Mouse (Mus musculus) MEL (cell line): ENCODE results near the gene Ccno. TPM values are rescaled to one million over a fixed set of nuclear protein-coding genes. Genes with fewer than 3 reads are reported as not detected.

Experiments used
- DNase-seq: peaks from one replicate; pipeline ENCODE4 v3.0.0; 2011; ENCODE audit warnings: low read depth, low spot score
- H3K27ac ChIP-seq: 2 replicates; pipeline ENCODE4 v1.5.1; 2012; ENCODE audit warnings: low read depth, mild to moderate bottlenecking, control low read depth, low read length, moderate library complexity; ENCODE audit not compliant: control insufficient read depth
- H3K27me3 ChIP-seq, 2 experiments: fragments of 150-350 bp in 1 of 2; sonication (generic) in 1 of 2; 2 replicates each; pipeline ENCODE4 v1.6.1; 2012; ENCODE audit warnings: low read length in 2 of 2, mild to moderate bottlenecking in 2 of 2, improper control_type of control experiment in 1 of 2, moderate library complexity in 1 of 2; ENCODE audit not compliant: insufficient read depth in 2 of 2, control insufficient read depth in 1 of 2
- H3K36me3 ChIP-seq, 2 experiments: 2 replicates each; pipeline ENCODE4 v1.6.1; 2012 to 2014; ENCODE audit warnings: low read length in 2 of 2, improper control_type of control experiment in 1 of 2, inconsistent platforms in 1 of 2, mild to moderate bottlenecking in 1 of 2; ENCODE audit not compliant: insufficient read depth in 2 of 2, control insufficient read depth in 1 of 2
- H3K4me1 ChIP-seq, 2 experiments: fragments of 150-350 bp in 1 of 2; sonication (generic) in 1 of 2; 2 replicates each; pipeline ENCODE4 v1.6.1; 2012; ENCODE audit warnings: low read length in 2 of 2, improper control_type of control experiment in 1 of 2, mild to moderate bottlenecking in 1 of 2; ENCODE audit not compliant: insufficient read depth in 2 of 2, control insufficient read depth in 1 of 2
- H3K4me3 ChIP-seq, 2 experiments: fragments of 150-350 bp in 1 of 2; sonication (generic) in 1 of 2; 2 replicates each; pipeline ENCODE4 v1.5.1; 2012; ENCODE audit warnings: low read depth in 2 of 2, low read length in 2 of 2, mild to moderate bottlenecking in 2 of 2, moderate library complexity in 2 of 2, control low read depth in 1 of 2, improper control_type of control experiment in 1 of 2; ENCODE audit not compliant: control insufficient read depth in 1 of 2, insufficient read depth in 1 of 2
- H3K79me2 ChIP-seq: 2 replicates; pipeline ENCODE4 v1.6.1; 2012; ENCODE audit warnings: mild to moderate bottlenecking, low read length, moderate library complexity; ENCODE audit not compliant: control insufficient read depth, poor library complexity, insufficient read depth
- H3K9ac ChIP-seq: 2 replicates; pipeline ENCODE4 v1.6.1; 2012; ENCODE audit warnings: low read depth, mild to moderate bottlenecking, control low read depth, low read length, moderate library complexity; ENCODE audit not compliant: control insufficient read depth, poor library complexity, severe bottlenecking
- H3K9me3 ChIP-seq: fragments of 150-350 bp; sonication (generic); replicated peaks from 2 replicates; pipeline ENCODE4 v1.6.1; 2012; ENCODE audit warnings: mild to moderate bottlenecking, low read length, improper control_type of control experiment, moderate library complexity; ENCODE audit not compliant: insufficient read depth
- BHLHE40 ChIP-seq: IDR thresholded peaks from 2 replicates; pipeline ENCODE4 v1.6.1; 2012; ENCODE audit warnings: low read depth, mild to moderate bottlenecking, inconsistent platforms, low read length, improper control_type of control experiment, borderline replicate concordance
- CHD1 ChIP-seq: IDR thresholded peaks from 2 replicates; pipeline ENCODE4 v1.6.1; 2012; ENCODE audit warnings: low read depth, mild to moderate bottlenecking, inconsistent platforms, low read length, improper control_type of control experiment
- E2F4 ChIP-seq: IDR thresholded peaks from 2 replicates; pipeline ENCODE4 v1.6.1; 2011; ENCODE audit warnings: low read depth, low read length, improper control_type of control experiment, borderline replicate concordance
- ELF1 ChIP-seq: IDR thresholded peaks from 2 replicates; pipeline ENCODE4 v1.6.1; 2014; ENCODE audit warnings: low read depth, mild to moderate bottlenecking, inconsistent platforms, low read length, improper control_type of control experiment, moderate library complexity
- EP300 ChIP-seq, 2 experiments: IDR thresholded peaks; 2 replicates each; pipeline ENCODE4 v1.6.1; 2011; ENCODE audit warnings: improper control_type of control experiment in 2 of 2, low read length in 2 of 2, low read depth in 1 of 2, mild to moderate bottlenecking in 1 of 2
- ETS1 ChIP-seq: IDR thresholded peaks from 2 replicates; pipeline ENCODE4 v1.6.1; 2012; ENCODE audit warnings: low read depth, mild to moderate bottlenecking, inconsistent platforms, low read length, improper control_type of control experiment, moderate library complexity
- GABPA ChIP-seq: IDR thresholded peaks from 2 replicates; pipeline ENCODE4 v1.6.1; 2012; ENCODE audit warnings: low read depth, mild to moderate bottlenecking, inconsistent platforms, low read length, improper control_type of control experiment, moderate library complexity
- GATA1 ChIP-seq: IDR thresholded peaks from 2 replicates; pipeline ENCODE4 v1.6.1; 2011; ENCODE audit warnings: low read depth, low read length, improper control_type of control experiment
- HCFC1 ChIP-seq: IDR thresholded peaks from 2 replicates; pipeline ENCODE4 v1.6.1; 2012; ENCODE audit warnings: low read depth, mild to moderate bottlenecking, inconsistent platforms, low read length, improper control_type of control experiment, moderate library complexity
- JUND ChIP-seq: IDR thresholded peaks from 2 replicates; pipeline ENCODE4 v1.6.1; 2011; ENCODE audit warnings: low read depth, mild to moderate bottlenecking, improper control_type of control experiment, low read length
- KAT2A ChIP-seq: conservative IDR thresholded peaks from 2 replicates; pipeline ENCODE4 v1.6.1; 2012; ENCODE audit warnings: low read depth, low read length, improper control_type of control experiment, inconsistent platforms
- MAFK ChIP-seq: IDR thresholded peaks from 2 replicates; pipeline ENCODE4 v1.6.1; 2011; ENCODE audit warnings: low read depth, mild to moderate bottlenecking, low read length, improper control_type of control experiment, borderline replicate concordance
- MAX ChIP-seq: IDR thresholded peaks from 2 replicates; pipeline ENCODE4 v1.6.1; 2011; ENCODE audit warnings: low read length, improper control_type of control experiment
- MAZ ChIP-seq: IDR thresholded peaks from 2 replicates; pipeline ENCODE4 v1.6.1; 2012; ENCODE audit warnings: low read depth, mild to moderate bottlenecking, inconsistent platforms, low read length, improper control_type of control experiment
- MEF2A ChIP-seq: IDR thresholded peaks from 2 replicates; pipeline ENCODE4 v1.6.1; 2014; ENCODE audit warnings: low read depth, mild to moderate bottlenecking, inconsistent platforms, low read length, improper control_type of control experiment; ENCODE audit not compliant: poor library complexity, insufficient replicate concordance, severe bottlenecking; ENCODE audit errors: extremely low read depth
- MXI1 ChIP-seq: IDR thresholded peaks from 2 replicates; pipeline ENCODE4 v1.6.1; 2011; ENCODE audit warnings: mild to moderate bottlenecking, low read depth, low read length, improper control_type of control experiment
- MYB ChIP-seq: IDR thresholded peaks from 2 replicates; pipeline ENCODE4 v1.6.1; 2011; ENCODE audit warnings: mild to moderate bottlenecking, low read depth, low read length, improper control_type of control experiment
- NELFE ChIP-seq: IDR thresholded peaks from 2 replicates; pipeline ENCODE4 v1.6.1; 2011; ENCODE audit warnings: low read depth, low read length, improper control_type of control experiment
- NRF1 ChIP-seq: IDR thresholded peaks from 2 replicates; pipeline ENCODE4 v1.6.1; 2014; ENCODE audit warnings: low read depth, mild to moderate bottlenecking, inconsistent platforms, low read length, improper control_type of control experiment, moderate library complexity; ENCODE audit not compliant: poor library complexity, insufficient read depth, severe bottlenecking
- POLR2AphosphoS5 ChIP-seq: IDR thresholded peaks from 2 replicates; pipeline ENCODE4 v1.6.1; 2012; ENCODE audit warnings: low read depth, borderline replicate concordance, mild to moderate bottlenecking, inconsistent platforms, low read length, moderate library complexity, mixed read lengths
- RAD21 ChIP-seq: IDR thresholded peaks from 2 replicates; pipeline ENCODE4 v1.6.1; 2011; ENCODE audit warnings: mild to moderate bottlenecking, low read depth, low read length, improper control_type of control experiment
- SIN3A ChIP-seq: IDR thresholded peaks from 2 replicates; pipeline ENCODE4 v1.6.1; 2012; ENCODE audit warnings: low read length, improper control_type of control experiment, inconsistent platforms
- SMC3 ChIP-seq: IDR thresholded peaks from 2 replicates; pipeline ENCODE4 v1.6.1; 2011; ENCODE audit warnings: low read depth, low read length, improper control_type of control experiment
- TBP ChIP-seq: IDR thresholded peaks from 2 replicates; pipeline ENCODE4 v1.8.0; 2011; ENCODE audit warnings: low read depth, low read length, improper control_type of control experiment
- UBTF ChIP-seq: IDR thresholded peaks from 2 replicates; pipeline ENCODE4 v1.6.1; 2012; ENCODE audit warnings: low read depth, mild to moderate bottlenecking, inconsistent platforms, low read length, improper control_type of control experiment, moderate library complexity, borderline replicate concordance; ENCODE audit not compliant: insufficient read depth
- ZC3H11A ChIP-seq: IDR thresholded peaks from 2 replicates; pipeline ENCODE4 v1.6.1; 2012; ENCODE audit warnings: low read depth, mild to moderate bottlenecking, inconsistent platforms, low read length, improper control_type of control experiment
- ZKSCAN1 ChIP-seq: IDR thresholded peaks from 2 replicates; pipeline ENCODE4 v1.6.1; 2012; ENCODE audit warnings: low read depth, mild to moderate bottlenecking, inconsistent platforms, low read length, improper control_type of control experiment, moderate library complexity
- ZNF384 ChIP-seq: IDR thresholded peaks from 2 replicates; pipeline ENCODE4 v1.6.1; 2012; ENCODE audit warnings: low read depth, mild to moderate bottlenecking, inconsistent platforms, low read length, improper control_type of control experiment
- polyA plus RNA-seq, 2 experiments: library from polyadenylated mRNA; stranded (reverse) in 1 of 2; unstranded in 1 of 2; fragments of >175 nt in 1 of 2; fragments of >200 nt in 1 of 2; gene quantifications; 2 replicates each; pipeline versions ENCODE4 v1.2.1 to v1.2.4; 2012; ENCODE audit warnings: low replicate concordance in 2 of 2, low read depth in 1 of 2; ENCODE audit not compliant: insufficient read length in 2 of 2, insufficient read depth in 1 of 2, missing spikeins in 1 of 2
- total RNA-seq: library from RNA; depleted of rRNA; stranded (reverse); fragments of 300-350 nt; gene quantifications from 2 replicates; pipeline ENCODE4 v1.2.3, GENCODE M21; 2012

The Ccno gene
- total and polyA plus RNA-seq, 3 experiments = 0.27 to 0.50 TPM; not detected in 1

GRCm38 (mm10) chr13:112996407-112996806, 8.8 kb downstream of the Ccno start:
- Histone ChIP-seq H3K4me3 (no peak overlapping the region), H3K36me3 (no peaks in the 10 kb centered on the region)
- TF ChIP-seq MAZ = no peak
- no peak for TF ChIP-seq MEF2A
- no peak for TF ChIP-seq BHLHE40
- TF ChIP-seq ETS1 = no peak
- no peak for TF ChIP-seq MYB
- no peak for TF ChIP-seq JUND
- no peak for TF ChIP-seq NELFE
- no peak for TF ChIP-seq GATA1
- TF ChIP-seq MAFK = no peak
- no peak for TF ChIP-seq POLR2AphosphoS5
- TF ChIP-seq ZC3H11A = no peak
- no peak for TF ChIP-seq ZKSCAN1
- no peak for TF ChIP-seq TBP
- TF ChIP-seq UBTF = no peak
- TF ChIP-seq E2F4 = no peak
- no peak for TF ChIP-seq ELF1
- TF ChIP-seq SIN3A = no peak
- no peak for TF ChIP-seq GABPA
- TF ChIP-seq MAX = no peak
- no peak for TF ChIP-seq MXI1
- TF ChIP-seq, all 39 proteins: peak for 0
- Histone ChIP-seq H3K79me2 (no peaks in the 10 kb centered on the region), H3K9me3 (no peaks in the 10 kb centered on the region), H3K4me1 (no peaks in the 10 kb centered on the region), H3K27me3 (0 out of 4 replicates have a peak, but pooled peaks cover 0 to 2% of the 10 kb centered on the region in 2 experiments), H3K27ac (no peak overlapping the region), H3K9ac (no peak overlapping the region)
- DNase-seq = no peak

GRCm38 (mm10) chr13:112997369-112997768, 9.8 kb downstream of the Ccno start:
- H3K27ac ChIP-seq = no peak overlapping the region
- H3K9ac ChIP-seq = no peak overlapping the region
- H3K79me2 ChIP-seq = no peaks in the 10 kb centered on the region
- H3K9me3 ChIP-seq = no peaks in the 10 kb centered on the region
- no peaks in the 10 kb centered on the region for H3K4me1 ChIP-seq
- H3K36me3 ChIP-seq = no peaks in the 10 kb centered on the region
- TF ChIP-seq MAFK (no peak), KAT2A (no peak), NELFE (no peak), SMC3 (no peak), HCFC1 (no peak), ZNF384 (no peak), RAD21 (no peak), ZC3H11A (no peak), EP300 (IDR thresholded peaks at IDR 0.05; ENCODE audit: low read depth in 1 of 2, low read length in 2 of 2) (no peak), CHD1 (no peak), MEF2A (no peak), NRF1 (no peak), BHLHE40 (no peak)
- H3K4me3 ChIP-seq = no peak overlapping the region
- DNase-seq = no peak
- H3K27me3 ChIP-seq = peaks cover 0 to 2% of the 10 kb centered on the region in 2 experiments; a peak in 1 of 4 replicates
